Mouse (Mus musculus): ENCODE data around the gene Spata31d1a. TPM values are rescaled to one million over a fixed set of nuclear protein-coding genes. Genes with fewer than 3 reads are reported as not detected.
A peak's percentile ranks its signal among the peaks of the same experiment; 100 is the strongest.

Spata31d1a gene
- polyA plus RNA-seq, 1 experiment from 2014 or later, result 0.20 TPM

DNA sequence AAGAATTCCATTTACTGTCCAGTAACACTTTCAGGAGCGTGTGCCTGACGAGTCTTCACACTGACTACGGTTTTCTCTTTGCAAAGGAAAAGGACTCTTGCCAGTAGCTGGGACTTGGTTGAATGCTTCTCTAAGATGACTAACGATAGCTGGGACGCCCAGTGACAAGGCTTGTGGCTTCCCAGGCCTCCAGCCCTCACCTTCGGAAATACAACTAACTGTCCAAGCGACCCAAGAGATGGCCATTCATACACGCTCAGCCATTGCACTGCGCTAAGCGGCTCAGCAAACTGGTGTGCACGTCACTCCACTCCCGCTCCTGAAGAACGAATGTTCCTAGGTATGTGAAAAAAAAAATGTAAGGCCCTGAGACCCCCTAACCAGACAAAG lies 35.4 kb downstream of the Spata31d1a start:
- Histone ChIP-seq H3K9me3 (ENCODE audit: control insufficient read depth, low read length) (no peaks in the 10 kb centered on the region), H3K27me3 (replicated peaks; ENCODE audit: control insufficient read depth, insufficient read depth, low read length) (no peaks in the 10 kb centered on the region), H3K36me3 (ENCODE audit: control insufficient read depth, insufficient read depth) (no peaks in the 10 kb centered on the region), H3K4me2 (ENCODE audit: low read length) (peak overlapping the region; percentile 59), H3K9ac (replicated peaks; ENCODE audit: low read depth, low read length) (peak overlapping the region; percentile 85), H3K4me1 (replicated peaks; ENCODE audit: control insufficient read depth, insufficient read depth, low read length) (peaks cover 22% of the 10 kb centered on the region), H3K4me3 (replicated peaks; ENCODE audit: low read length) (peak overlapping the region; percentile 74), H3K27ac (ENCODE audit: low read length) (peak overlapping the region; percentile 85)
- ATAC-seq, result 0 out of 2 replicates have a peak, but pooled peaks have one; percentile 24
- WGBS, result under 1% methylated on average over 13 of the region's 13 CpGs

DNA sequence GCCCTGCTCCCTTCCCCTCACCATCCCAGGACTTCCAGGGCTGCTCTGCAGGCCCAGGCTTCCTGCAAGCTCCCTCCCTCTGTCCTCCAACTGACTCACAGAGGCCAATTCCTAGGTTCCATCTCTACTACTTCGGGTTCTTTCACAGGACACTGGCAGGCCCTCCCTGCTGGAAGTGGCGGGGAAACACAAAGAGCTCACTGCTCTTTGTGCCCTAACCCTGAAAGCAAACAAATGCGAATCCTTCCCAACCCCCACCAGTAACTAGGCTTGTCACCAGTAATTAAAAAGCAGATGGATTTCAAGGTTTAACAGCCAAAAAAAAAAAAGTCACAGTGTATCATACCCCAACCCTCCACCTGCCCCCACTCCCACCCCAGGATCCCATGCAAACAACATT lies 35.9 kb downstream of the Spata31d1a start:
- Histone ChIP-seq H3K4me2 (ENCODE audit: low read length) (peak overlapping the region; percentile 59), H3K27ac (ENCODE audit: low read length) (peak overlapping the region; percentile 85), H3K9me3 (ENCODE audit: control insufficient read depth, low read length) (no peaks in the 10 kb centered on the region), H3K4me3 (replicated peaks; ENCODE audit: low read length) (peak overlapping the region; percentile 74), H3K27me3 (replicated peaks; ENCODE audit: control insufficient read depth, insufficient read depth, low read length) (no peaks in the 10 kb centered on the region), H3K4me1 (replicated peaks; ENCODE audit: control insufficient read depth, insufficient read depth, low read length) (peaks cover 22% of the 10 kb centered on the region), H3K9ac (replicated peaks; ENCODE audit: low read depth, low read length) (peak overlapping the region; percentile 85), H3K36me3 (ENCODE audit: control insufficient read depth, insufficient read depth) (no peaks in the 10 kb centered on the region)
- ATAC-seq, result peak; percentile 13; the same call in 1 of the 2 replicates
- 1% methylated on average over 3 of the region's 3 CpGs for WGBS

DNA sequence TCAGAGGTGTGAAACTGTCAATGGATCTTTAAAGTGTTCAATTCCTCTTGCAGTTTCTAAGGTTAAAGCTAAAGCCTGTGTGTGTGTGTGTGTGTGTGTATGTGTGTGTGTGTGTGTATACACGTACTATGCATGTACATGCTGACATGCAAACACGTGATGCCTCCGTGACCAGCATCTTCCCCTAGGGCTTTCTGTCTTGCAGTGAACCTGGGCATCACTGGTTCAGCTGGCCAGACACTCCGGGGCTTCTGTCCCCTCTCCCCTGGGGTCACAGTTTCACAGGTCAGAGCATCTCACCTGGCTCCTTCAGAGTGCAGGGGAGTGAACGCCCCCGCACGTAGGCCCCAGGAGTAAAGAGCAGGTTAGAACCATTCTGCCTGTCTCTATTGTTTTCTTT lies 36.5 kb downstream of the Spata31d1a start:
- Histone ChIP-seq H3K4me2 (ENCODE audit: low read length) (peak overlapping the region; percentile 59), H3K9me3 (ENCODE audit: control insufficient read depth, low read length) (no peaks in the 10 kb centered on the region), H3K4me3 (replicated peaks; ENCODE audit: low read length) (peak overlapping the region; percentile 35), H3K9ac (replicated peaks; ENCODE audit: low read depth, low read length) (peak overlapping the region; percentile 58), H3K27me3 (replicated peaks; ENCODE audit: control insufficient read depth, insufficient read depth, low read length) (no peaks in the 10 kb centered on the region), H3K36me3 (ENCODE audit: control insufficient read depth, insufficient read depth) (no peaks in the 10 kb centered on the region), H3K4me1 (replicated peaks; ENCODE audit: control insufficient read depth, insufficient read depth, low read length) (peaks cover 22% of the 10 kb centered on the region), H3K27ac (ENCODE audit: low read length) (peak overlapping the region; percentile 62)
- WGBS, result 13% methylated on average over 7 of the region's 7 CpGs
- ATAC-seq, result no peak

DNA sequence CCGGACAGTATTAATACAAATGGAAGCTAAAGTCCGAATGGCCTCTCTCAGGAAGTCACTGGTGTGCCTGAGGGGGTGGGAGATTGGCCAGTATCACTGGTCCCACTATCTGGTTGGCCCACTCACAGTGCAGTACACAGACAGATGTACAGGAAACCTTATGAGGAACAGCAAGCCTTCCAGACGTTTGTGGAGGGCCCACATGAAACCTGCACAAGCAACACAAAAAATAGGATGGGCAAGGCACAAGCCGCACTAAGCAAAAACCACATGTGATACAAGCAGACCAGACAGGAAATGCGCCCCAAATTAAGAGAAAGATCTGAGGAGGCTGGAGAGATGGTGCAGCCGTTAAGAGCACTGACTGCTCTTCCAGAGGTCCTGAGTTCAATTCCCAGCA lies 37.9 kb downstream of the Spata31d1a start:
- no peaks in the 10 kb centered on the region for H3K9me3 ChIP-seq (ENCODE audit: control insufficient read depth, low read length)
- H3K27ac ChIP-seq (ENCODE audit: low read length), result peak overlapping the region; percentile 16; the same call in 1 of the 2 replicates
- H3K4me3 ChIP-seq (replicated peaks; ENCODE audit: low read length), result no peak overlapping the region
- no peaks in the 10 kb centered on the region for H3K36me3 ChIP-seq (ENCODE audit: control insufficient read depth, insufficient read depth)
- H3K4me1 ChIP-seq (replicated peaks; ENCODE audit: control insufficient read depth, insufficient read depth, low read length), result peaks cover 25% of the 10 kb centered on the region
- H3K9ac ChIP-seq (replicated peaks; ENCODE audit: low read depth, low read length), result no peak overlapping the region
- H3K4me2 ChIP-seq (ENCODE audit: low read length), result 0 out of 2 replicates have a peak overlapping the region, but pooled peaks have one; percentile 1
- ATAC-seq, result no peak
- 76% methylated on average over 6 of the region's 6 CpGs for WGBS
- H3K27me3 ChIP-seq (replicated peaks; ENCODE audit: control insufficient read depth, insufficient read depth, low read length), result no peaks in the 10 kb centered on the region

DNA sequence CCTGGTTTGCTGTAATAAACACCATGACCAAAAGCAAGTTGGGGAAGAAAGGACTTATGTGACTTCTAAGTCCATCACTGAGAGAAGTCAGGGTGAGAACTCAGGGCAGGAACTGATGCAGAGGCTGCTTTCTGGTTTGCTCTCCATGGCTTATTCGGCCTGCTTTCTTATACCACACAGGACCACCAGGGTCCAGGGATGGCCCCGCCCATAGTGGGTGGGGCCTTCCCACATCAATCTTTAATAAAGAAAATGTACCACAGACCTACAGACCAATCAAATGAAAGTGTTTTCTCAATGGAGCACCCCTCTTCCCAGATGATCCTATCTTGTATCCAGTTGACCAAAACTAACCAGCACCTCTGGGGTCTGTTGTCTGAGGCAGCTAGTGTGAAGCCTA lies 38.6 kb downstream of the Spata31d1a start:
- no peak overlapping the region for H3K9ac ChIP-seq (replicated peaks; ENCODE audit: low read depth, low read length)
- ATAC-seq, result no peak
- no peak overlapping the region for H3K4me2 ChIP-seq (ENCODE audit: low read length)
- H3K27me3 ChIP-seq (replicated peaks; ENCODE audit: control insufficient read depth, insufficient read depth, low read length), result no peaks in the 10 kb centered on the region
- H3K4me3 ChIP-seq (replicated peaks; ENCODE audit: low read length), result no peak overlapping the region
- WGBS, result 72% methylated on average over 2 of the region's 2 CpGs
- peaks cover 25% of the 10 kb centered on the region for H3K4me1 ChIP-seq (replicated peaks; ENCODE audit: control insufficient read depth, insufficient read depth, low read length)
- H3K36me3 ChIP-seq (ENCODE audit: control insufficient read depth, insufficient read depth), result no peaks in the 10 kb centered on the region
- 0 out of 2 replicates have a peak overlapping the region, but pooled peaks have one; percentile 5 for H3K27ac ChIP-seq (ENCODE audit: low read length)
- H3K9me3 ChIP-seq (ENCODE audit: control insufficient read depth, low read length), result no peaks in the 10 kb centered on the region

DNA sequence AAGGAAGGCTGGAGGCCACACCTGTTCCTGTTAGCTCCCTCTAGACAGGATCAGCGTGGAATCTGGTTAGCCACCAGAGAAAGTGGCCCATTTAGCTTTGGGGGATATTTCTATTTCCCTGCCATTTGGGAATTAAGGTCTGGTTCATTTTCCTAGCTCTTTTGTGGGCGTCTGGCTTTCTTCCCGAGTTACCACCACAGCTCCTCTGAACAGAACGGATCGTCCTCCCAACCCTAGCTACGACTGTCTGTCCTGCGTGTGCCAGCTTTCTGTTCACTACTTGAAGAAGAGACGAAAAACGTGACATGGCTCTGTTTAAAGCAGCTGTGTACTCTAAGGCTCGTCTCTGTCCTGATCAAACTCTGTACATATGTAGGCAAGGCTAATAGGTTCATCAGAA lies 40.2 kb downstream of the Spata31d1a start:
- Histone ChIP-seq H3K27me3 (replicated peaks; ENCODE audit: control insufficient read depth, insufficient read depth, low read length) (no peaks in the 10 kb centered on the region), H3K4me1 (replicated peaks; ENCODE audit: control insufficient read depth, insufficient read depth, low read length) (peaks cover 25% of the 10 kb centered on the region), H3K27ac (ENCODE audit: low read length) (no peak overlapping the region), H3K9ac (replicated peaks; ENCODE audit: low read depth, low read length) (no peak overlapping the region), H3K9me3 (ENCODE audit: control insufficient read depth, low read length) (no peaks in the 10 kb centered on the region), H3K36me3 (ENCODE audit: control insufficient read depth, insufficient read depth) (no peaks in the 10 kb centered on the region), H3K4me3 (replicated peaks; ENCODE audit: low read length) (no peak overlapping the region), H3K4me2 (ENCODE audit: low read length) (no peak overlapping the region)
- ATAC-seq, result no peak
- 77% methylated on average over 10 of the region's 10 CpGs for WGBS

DNA sequence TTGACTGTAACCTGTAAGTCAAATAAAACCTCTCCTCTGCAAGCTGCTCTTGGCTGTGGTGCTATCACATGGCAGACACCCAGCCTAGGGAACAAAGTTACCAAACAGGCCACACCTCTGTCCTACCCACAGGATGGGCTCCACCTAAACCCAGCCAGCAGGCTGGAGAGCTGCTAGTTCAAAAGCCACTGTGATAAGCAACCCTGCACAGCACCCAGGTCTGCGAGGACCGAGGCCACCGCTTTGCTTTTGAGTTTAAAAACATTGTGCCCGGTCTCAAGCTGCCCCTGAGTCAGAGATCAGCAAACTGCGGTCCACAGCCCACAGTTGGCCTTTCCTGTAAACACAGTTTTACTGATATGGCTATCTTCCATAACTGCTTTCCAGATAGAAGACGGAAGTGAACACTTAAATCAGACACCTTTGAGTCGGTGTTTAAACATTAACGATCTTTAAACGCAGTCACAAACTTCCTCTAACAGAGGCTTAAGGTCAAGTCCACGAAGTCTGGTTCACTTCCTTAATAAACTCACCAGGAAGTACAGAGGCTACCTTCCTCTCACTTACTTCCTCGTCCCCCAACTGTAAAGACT lies 41.5 kb downstream of the Spata31d1a start:
- 76% methylated on average over 11 of the region's 11 CpGs for WGBS
- peaks cover 19% of the 10 kb centered on the region for H3K4me1 ChIP-seq (replicated peaks; ENCODE audit: control insufficient read depth, insufficient read depth, low read length)
- no peak overlapping the region for H3K27ac ChIP-seq (ENCODE audit: low read length)
- no peak for ATAC-seq
- H3K27me3 ChIP-seq (replicated peaks; ENCODE audit: control insufficient read depth, insufficient read depth, low read length), result no peaks in the 10 kb centered on the region
- H3K9ac ChIP-seq (replicated peaks; ENCODE audit: low read depth, low read length), result no peak overlapping the region
- no peaks in the 10 kb centered on the region for H3K9me3 ChIP-seq (ENCODE audit: control insufficient read depth, low read length)
- no peak overlapping the region for H3K4me3 ChIP-seq (replicated peaks; ENCODE audit: low read length)
- H3K36me3 ChIP-seq (ENCODE audit: control insufficient read depth, insufficient read depth), result no peaks in the 10 kb centered on the region; the same call in 1 of the 2 replicates
- H3K4me2 ChIP-seq (ENCODE audit: low read length), result no peak overlapping the region

DNA sequence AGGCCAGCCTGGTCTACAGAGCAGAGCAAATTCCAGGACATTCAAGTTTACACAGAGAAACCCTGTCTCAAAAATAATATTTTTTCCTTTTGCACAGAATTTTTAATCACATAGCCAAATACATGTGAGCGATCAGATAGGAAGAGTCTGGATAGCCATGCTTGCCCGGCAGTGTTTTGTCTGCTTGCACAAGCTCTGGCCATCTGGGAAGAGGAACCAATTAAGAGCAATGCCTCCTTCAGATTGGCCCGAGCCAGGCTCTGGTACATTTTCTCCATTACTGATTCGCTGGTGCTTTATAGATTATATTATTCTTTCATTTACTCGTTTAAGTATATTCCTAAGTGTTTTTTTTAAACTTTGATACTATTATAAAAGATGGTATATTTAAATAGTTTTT lies 42.4 kb downstream of the Spata31d1a start:
- Histone ChIP-seq H3K9me3 (ENCODE audit: control insufficient read depth, low read length) (no peaks in the 10 kb centered on the region), H3K27me3 (replicated peaks; ENCODE audit: control insufficient read depth, insufficient read depth, low read length) (no peaks in the 10 kb centered on the region), H3K4me1 (replicated peaks; ENCODE audit: control insufficient read depth, insufficient read depth, low read length) (peaks cover 14% of the 10 kb centered on the region), H3K4me3 (replicated peaks; ENCODE audit: low read length) (no peak overlapping the region), H3K9ac (replicated peaks; ENCODE audit: low read depth, low read length) (no peak overlapping the region), H3K4me2 (ENCODE audit: low read length) (no peak overlapping the region), H3K27ac (ENCODE audit: low read length) (no peak overlapping the region), H3K36me3 (ENCODE audit: control insufficient read depth, insufficient read depth) (no peaks in the 10 kb centered on the region; the same call in 1 of the 2 replicates)
- 77% methylated on average over 5 of the region's 5 CpGs for WGBS
- ATAC-seq, result no peak

DNA sequence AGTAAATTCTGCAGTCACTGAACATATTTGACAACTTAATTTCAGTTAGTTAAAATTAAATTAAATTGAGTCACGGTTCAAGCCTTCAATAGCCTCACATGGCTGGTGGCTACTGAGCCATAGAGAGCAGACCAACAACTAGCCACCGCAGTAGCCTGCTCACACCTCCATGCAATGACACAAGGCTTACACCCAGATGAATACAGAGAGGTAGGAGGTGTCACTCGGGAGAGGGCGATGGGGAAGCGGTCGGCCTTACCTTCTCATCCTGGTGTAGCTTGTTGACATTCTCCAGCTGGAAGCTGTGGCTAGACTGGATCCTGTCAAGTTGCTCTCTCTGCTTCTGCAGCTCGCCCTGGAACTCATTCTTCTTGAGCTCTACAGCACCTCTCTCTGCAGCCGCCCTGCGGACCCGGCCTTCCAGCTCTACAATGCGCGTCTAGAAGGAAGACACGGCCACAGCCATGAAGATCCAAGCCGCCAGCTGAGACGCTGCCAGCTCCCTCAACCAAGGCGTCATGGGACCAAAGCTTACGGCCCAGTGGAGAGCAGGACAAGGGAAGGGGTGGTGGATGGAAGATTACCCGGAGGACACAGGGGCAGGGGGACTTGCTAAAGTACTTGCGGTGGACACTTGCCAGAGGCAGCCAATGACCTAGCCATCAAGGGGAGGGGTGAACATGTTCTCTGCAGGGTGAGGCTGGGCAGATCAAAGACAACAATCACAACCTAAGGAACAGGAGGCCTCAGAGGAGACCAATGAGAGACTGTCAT lies 46.0 kb downstream of the Spata31d1a start:
- peaks cover 4% of the 10 kb centered on the region; the same call in 1 of the 2 replicates for H3K4me1 ChIP-seq (replicated peaks; ENCODE audit: control insufficient read depth, insufficient read depth, low read length)
- no peak overlapping the region for H3K27ac ChIP-seq (ENCODE audit: low read length)
- H3K9me3 ChIP-seq (ENCODE audit: control insufficient read depth, low read length), result no peaks in the 10 kb centered on the region
- peaks cover 6% of the 10 kb centered on the region; the same call in 1 of the 2 replicates for H3K36me3 ChIP-seq (ENCODE audit: control insufficient read depth, insufficient read depth)
- no peak overlapping the region for H3K4me3 ChIP-seq (replicated peaks; ENCODE audit: low read length)
- H3K27me3 ChIP-seq (replicated peaks; ENCODE audit: control insufficient read depth, insufficient read depth, low read length), result no peaks in the 10 kb centered on the region
- no peak overlapping the region for H3K9ac ChIP-seq (replicated peaks; ENCODE audit: low read depth, low read length)
- no peak for ATAC-seq
- H3K4me2 ChIP-seq (ENCODE audit: low read length), result no peak overlapping the region
- 95% methylated on average over 19 of the region's 19 CpGs for WGBS
